Mouse (Mus musculus) myocyte (in vitro differentiated cells): ENCODE measurements around the gene Gm42688. TPM values are rescaled to one million over a fixed set of nuclear protein-coding genes. Genes with fewer than 3 reads are reported as not detected.
A peak's percentile ranks its signal among the peaks of the same experiment; 100 is the strongest.

Experiments
- H3K27me3 ChIP-seq: one replicate; pipeline ENCODE4 v1.6.1; 2011; ENCODE audit not compliant: control insufficient read depth, insufficient read depth, insufficient read length
- H3K36me3 ChIP-seq: one replicate; pipeline ENCODE4 v1.6.1; 2011; ENCODE audit not compliant: control insufficient read depth, insufficient read depth
- H3K4me2 ChIP-seq: one replicate; pipeline ENCODE4 v1.6.1; 2011; ENCODE audit warnings: low read depth, control low read depth
- H3K4me3 ChIP-seq: one replicate; pipeline ENCODE4 v1.5.1; 2011; ENCODE audit warnings: mild to moderate bottlenecking, control low read depth, moderate library complexity
- H3K79me2 ChIP-seq: one replicate; pipeline ENCODE4 v1.6.1; 2011; ENCODE audit not compliant: control insufficient read depth, insufficient read depth
- H3ac ChIP-seq: one replicate; pipeline ENCODE4 v1.6.1; 2011; ENCODE audit not compliant: control insufficient read depth, insufficient read length
- CEBPB ChIP-seq: IDR thresholded peaks from 2 replicates; pipeline ENCODE4 v1.6.1; 2011; ENCODE audit warnings: mild to moderate bottlenecking, moderate library complexity; ENCODE audit not compliant: poor library complexity, insufficient read depth, severe bottlenecking
- E2F4 ChIP-seq: IDR thresholded peaks from one replicate; pipeline ENCODE4 v1.6.1; 2011; ENCODE audit warnings: mild to moderate bottlenecking, control low read depth, moderate library complexity; ENCODE audit not compliant: insufficient read depth
- MAX ChIP-seq: IDR thresholded peaks from one replicate; pipeline ENCODE4 v1.6.1; 2011; ENCODE audit warnings: low read depth, mild to moderate bottlenecking, control low read depth
- MYOD1 ChIP-seq, 3 experiments: IDR thresholded peaks; one replicate each; pipeline ENCODE4 v1.6.1; 2011; ENCODE audit warnings: control low read depth in 2 of 3, low read depth in 2 of 3, mild to moderate bottlenecking in 2 of 3, moderate library complexity in 1 of 3; ENCODE audit not compliant: insufficient read length in 2 of 3, control insufficient read depth in 1 of 3
- MYOG ChIP-seq, 3 experiments: IDR thresholded peaks; one replicate each; pipeline ENCODE4 v1.6.1; 2011; ENCODE audit warnings: control low read depth in 2 of 3, low read depth in 2 of 3, mild to moderate bottlenecking in 2 of 3; ENCODE audit not compliant: insufficient read length in 2 of 3, control insufficient read depth in 1 of 3, insufficient read depth in 1 of 3
- POLR2A ChIP-seq: IDR thresholded peaks from one replicate; pipeline ENCODE4 v1.6.1; 2011; ENCODE audit warnings: low read depth, mild to moderate bottlenecking, control low read depth, moderate library complexity; ENCODE audit not compliant: insufficient read length
- POLR2AphosphoS2 ChIP-seq: IDR thresholded peaks from one replicate; pipeline ENCODE4 v1.6.1; 2011; ENCODE audit warnings: low read depth, control low read depth; ENCODE audit not compliant: insufficient read length
- REST ChIP-seq: IDR thresholded peaks from one replicate; pipeline ENCODE4 v1.6.1; 2011; ENCODE audit warnings: mild to moderate bottlenecking, control low read depth, moderate library complexity; ENCODE audit not compliant: insufficient read depth, insufficient read length
- SRF ChIP-seq: IDR thresholded peaks from one replicate; pipeline ENCODE4 v1.6.1; 2011; ENCODE audit warnings: low read depth; ENCODE audit not compliant: control insufficient read depth, insufficient read length
- TCF12 ChIP-seq: IDR thresholded peaks from one replicate; pipeline ENCODE4 v1.6.1; 2011; ENCODE audit warnings: mild to moderate bottlenecking, control low read depth; ENCODE audit not compliant: poor library complexity, insufficient read depth, severe bottlenecking
- TCF3 ChIP-seq: IDR thresholded peaks from one replicate; pipeline ENCODE4 v1.6.1; 2011; ENCODE audit warnings: low read depth, control low read depth; ENCODE audit not compliant: insufficient read length
- USF1 ChIP-seq: IDR thresholded peaks from one replicate; pipeline ENCODE4 v1.6.1; 2011; ENCODE audit warnings: low read depth, mild to moderate bottlenecking, control low read depth, moderate library complexity
- polyA plus RNA-seq: library from polyadenylated mRNA; unstranded; fragments of >200 nt; fragmentation: generic; extraction: Trizol; gene quantifications from one replicate; pipeline ENCODE4 v1.2.1, GENCODE M21; 2012; ENCODE audit warnings: missing spikeins

Gm42688 gene
- polyA plus RNA-seq, 1 experiment: 0.96 TPM

DNA sequence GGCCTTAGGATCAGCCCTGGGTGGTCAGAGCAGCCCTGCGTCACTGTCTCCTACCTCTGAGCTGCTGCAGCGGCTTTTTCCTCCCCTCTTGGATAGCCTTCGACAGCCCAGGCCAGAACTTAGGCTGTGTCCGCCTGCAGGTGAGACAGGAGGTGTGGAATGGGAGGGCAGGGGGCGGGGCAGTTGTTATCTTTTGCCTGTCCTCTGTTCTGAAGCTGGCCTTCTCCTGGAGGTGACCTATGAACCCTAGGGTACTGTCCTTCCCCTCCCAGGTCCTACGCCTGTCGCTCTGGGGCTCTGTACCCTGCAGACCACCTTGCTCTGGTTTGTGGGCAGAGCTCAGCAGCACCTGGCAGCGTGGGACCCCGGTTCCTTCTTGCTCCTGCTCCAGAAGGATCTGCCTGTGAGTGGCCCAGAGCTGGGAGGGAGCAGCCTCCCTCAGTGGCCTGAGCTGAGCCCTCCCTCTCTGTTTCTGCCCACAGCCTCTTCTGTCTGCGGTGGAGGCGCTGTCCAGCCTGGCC, 1.8 kb downstream of the Gm42688 start:
- no peaks in the 10 kb centered on the region for H3K36me3 ChIP-seq
- TF ChIP-seq MYOG (IDR thresholded peaks at IDR 0.05; ENCODE audit: control insufficient read depth in 1 of 3, insufficient read depth in 1 of 3, insufficient read length in 2 of 3, low read depth in 2 of 3): no peak
- no peak for TF ChIP-seq MAX
- TF ChIP-seq REST: no peak
- no peak for TF ChIP-seq TCF3
- TF ChIP-seq MYOD1 (IDR thresholded peaks at IDR 0.05; ENCODE audit: control insufficient read depth in 1 of 3, insufficient read length in 2 of 3, low read depth in 2 of 3): no peak
- no peak for TF ChIP-seq SRF
- TF ChIP-seq TCF12: no peak
- TF ChIP-seq USF1: no peak
- TF ChIP-seq E2F4: no peak
- no peak for TF ChIP-seq POLR2A
- no peak for TF ChIP-seq POLR2AphosphoS2
- TF ChIP-seq CEBPB: no peak
- no peak overlapping the region for H3K4me2 ChIP-seq
- H3K27me3 ChIP-seq: no peaks in the 10 kb centered on the region
- no peaks in the 10 kb centered on the region for H3K79me2 ChIP-seq
- no peak overlapping the region for H3ac ChIP-seq
- peak overlapping the region; percentile 49 for H3K4me3 ChIP-seq

DNA sequence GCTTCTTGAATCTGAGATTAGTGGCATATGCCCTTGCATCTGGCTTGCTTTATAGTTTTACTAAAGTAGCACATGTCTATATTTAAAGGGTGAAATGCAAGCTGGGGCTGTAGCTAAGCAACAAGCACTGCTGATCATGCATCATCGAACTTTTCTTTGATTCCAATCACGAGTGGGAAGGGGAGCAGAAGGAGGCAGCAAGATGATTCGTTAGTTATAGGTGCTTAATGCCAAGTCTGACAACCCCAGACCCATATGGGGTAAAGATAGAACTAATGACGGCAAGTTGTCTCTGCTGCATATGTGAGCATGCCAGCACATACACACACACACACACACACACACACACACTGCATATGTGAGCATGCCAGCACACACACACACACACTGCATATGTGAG, 2.7 kb downstream of the Gm42688 start:
- H3K4me2 ChIP-seq: no peak overlapping the region
- H3K4me3 ChIP-seq: no peak overlapping the region
- no peaks in the 10 kb centered on the region for H3K27me3 ChIP-seq
- no peaks in the 10 kb centered on the region for H3K36me3 ChIP-seq
- H3K79me2 ChIP-seq: peaks cover 1% of the 10 kb centered on the region
- H3ac ChIP-seq: no peak overlapping the region
- no peak for TF ChIP-seq TCF12
- no peak for TF ChIP-seq REST
- no peak for TF ChIP-seq E2F4
- TF ChIP-seq CEBPB: no peak
- TF ChIP-seq SRF: no peak
- no peak for TF ChIP-seq MYOG (IDR thresholded peaks at IDR 0.05; ENCODE audit: control insufficient read depth in 1 of 3, insufficient read depth in 1 of 3, insufficient read length in 2 of 3, low read depth in 2 of 3)
- no peak for TF ChIP-seq POLR2A
- no peak for TF ChIP-seq MAX
- TF ChIP-seq POLR2AphosphoS2: no peak
- TF ChIP-seq USF1: no peak
- TF ChIP-seq MYOD1 (IDR thresholded peaks at IDR 0.05; ENCODE audit: control insufficient read depth in 1 of 3, insufficient read length in 2 of 3, low read depth in 2 of 3): no peak
- TF ChIP-seq TCF3: no peak

DNA sequence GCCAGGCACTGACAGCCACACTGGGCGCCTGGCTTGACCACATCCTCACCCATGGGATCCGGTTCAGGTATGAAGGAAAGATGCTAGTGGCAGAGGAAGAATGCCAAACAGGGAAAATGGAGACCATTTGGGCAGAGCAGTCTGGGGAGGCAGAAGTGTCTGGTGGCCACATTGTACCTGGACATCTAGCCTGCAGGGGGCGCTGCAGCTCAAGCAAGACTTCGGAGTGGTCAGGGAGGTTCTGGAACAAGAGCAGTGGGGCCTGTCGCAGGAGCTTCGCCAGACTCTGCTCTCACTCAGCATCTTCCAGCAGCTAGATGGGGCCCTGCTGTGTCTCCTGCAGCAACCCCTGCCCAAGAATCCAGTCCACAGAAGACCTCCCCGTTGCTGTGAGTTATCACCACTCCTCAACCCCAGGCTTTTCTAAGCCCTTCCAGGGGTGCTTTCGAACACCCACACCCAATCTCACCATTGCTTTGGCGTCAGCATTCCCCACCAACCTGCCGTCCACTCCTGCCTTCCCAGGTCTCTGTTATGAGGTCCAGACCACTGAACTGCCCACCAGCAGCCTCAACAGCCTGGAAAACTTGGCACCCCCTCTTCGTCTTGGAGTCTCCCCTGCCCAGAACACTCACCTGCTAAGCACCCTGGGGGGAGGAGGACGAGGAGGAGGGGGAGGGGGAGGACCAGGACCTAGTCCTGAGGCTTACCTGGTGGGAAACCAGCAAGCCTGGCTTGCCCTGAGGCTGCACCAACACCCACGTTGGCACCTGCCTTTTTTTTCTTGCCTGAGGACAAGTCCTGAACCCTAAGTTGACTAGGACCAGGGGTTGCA, 6.4 kb downstream of the Gm42688 start:
- TF ChIP-seq POLR2A (peak; percentile 5), E2F4 (no peak)
- peak overlapping the region; percentile 93 for H3K4me3 ChIP-seq
- peak overlapping the region; percentile 85 for H3ac ChIP-seq
- peaks cover 16% of the 10 kb centered on the region for H3K79me2 ChIP-seq
- H3K4me2 ChIP-seq: peak overlapping the region; percentile 97
- no peaks in the 10 kb centered on the region for H3K27me3 ChIP-seq
- peaks cover 3% of the 10 kb centered on the region for H3K36me3 ChIP-seq

DNA sequence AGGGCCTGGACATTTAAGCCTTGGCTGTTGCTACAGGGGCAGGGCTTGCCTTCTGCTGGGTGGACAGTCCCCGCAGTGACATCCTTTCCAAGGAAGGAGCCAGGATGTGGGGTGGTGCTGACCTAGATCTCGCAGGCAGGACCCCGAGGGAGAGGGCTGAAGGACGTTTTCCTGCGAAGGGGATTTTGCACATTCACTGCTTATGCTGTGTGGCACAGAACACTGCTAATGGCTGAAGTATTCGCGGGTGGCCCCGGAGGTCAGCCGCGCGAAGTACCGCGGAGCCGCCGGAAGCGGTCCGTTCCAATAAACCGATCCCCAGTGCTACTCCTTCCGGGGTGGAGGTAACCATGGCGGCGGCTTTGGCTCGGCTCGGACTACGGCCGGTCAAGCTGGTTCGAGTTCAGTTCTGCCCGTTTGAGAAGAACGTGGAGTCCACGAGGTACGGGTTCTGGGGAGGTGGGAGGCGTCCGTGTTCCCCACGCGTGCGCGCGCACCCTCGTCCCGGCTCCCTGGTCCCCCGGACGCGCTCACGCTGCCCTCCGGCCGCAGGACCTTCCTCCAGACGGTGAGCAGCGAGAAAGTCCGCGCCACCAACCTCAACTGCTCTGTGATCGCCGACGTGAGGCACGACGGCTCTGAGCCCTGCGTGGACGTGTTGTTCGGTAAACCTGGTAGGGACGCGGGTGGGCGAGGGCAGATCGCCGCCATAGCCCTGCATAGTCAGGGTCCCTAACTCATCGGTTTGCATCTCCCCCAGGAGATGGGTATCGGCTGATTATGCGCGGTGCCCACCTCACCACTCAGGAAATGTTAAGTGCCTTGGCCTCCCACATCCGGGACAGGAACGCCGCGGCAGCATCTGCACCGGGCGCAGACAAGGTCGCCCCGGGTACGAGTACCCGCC, 7.6 kb downstream of the Gm42688 start, which contains the start of gene Mrpl53:
TSS of gene Mrpl53 (plus strand) at position 279 of the 907 bp plus-strand sequence.
- Histone ChIP-seq H3K4me3 (peak within 1 kb of the TSS; percentile 93), H3ac (peak within 1 kb of the TSS; percentile 85), H3K27me3 (no peaks in the 10 kb centered on the region), H3K79me2 (peaks cover 16% of the 10 kb centered on the region), H3K36me3 (peaks cover 3% of the 10 kb centered on the region), H3K4me2 (peak within 1 kb of the TSS; percentile 97)
- TF ChIP-seq REST (no peak), CEBPB (no peak), USF1 (no peak), MYOD1 (IDR thresholded peaks at IDR 0.05; ENCODE audit: control insufficient read depth in 1 of 3, insufficient read length in 2 of 3, low read depth in 2 of 3) (peak in 2 of 3 experiments; percentile 0 to 23), MYOG (IDR thresholded peaks at IDR 0.05; ENCODE audit: control insufficient read depth in 1 of 3, insufficient read depth in 1 of 3, insufficient read length in 2 of 3, low read depth in 2 of 3) (peak in 1 of 3 experiments; percentile 12), POLR2A (peak; percentile 59), MAX (no peak), SRF (peak; percentile 49), TCF3 (no peak), TCF12 (no peak), POLR2AphosphoS2 (peak; percentile 81), E2F4 (peak; percentile 49)
